Mouse (Mus musculus) bone marrow, adult 2 months (tissue): Measurements from ENCODE around the gene Taf10. TPM values are rescaled to one million over a fixed set of nuclear protein-coding genes. Genes with fewer than 3 reads are reported as not detected.

Experiments
- H3K27ac ChIP-seq: fragments of 200-500 bp; 2 replicates; pipeline ENCODE4 v1.5.1; 2012; ENCODE audit warnings: low read depth, mild to moderate bottlenecking, control low read depth, inconsistent platforms, low read length; ENCODE audit not compliant: control insufficient read depth, poor library complexity, insufficient read depth
- H3K4me1 ChIP-seq: fragments of 200-500 bp; 2 replicates; pipeline ENCODE4 v1.6.1; 2011; ENCODE audit warnings: low read length; ENCODE audit not compliant: control insufficient read depth, insufficient read depth
- H3K4me3 ChIP-seq: fragments of 200-500 bp; replicated peaks from 2 replicates; pipeline ENCODE3; 2011; ENCODE audit warnings: mild to moderate bottlenecking, low read depth, low read length, control low read depth; ENCODE audit not compliant: control insufficient read depth
- CTCF ChIP-seq: fragments of 200-500 bp; IDR thresholded peaks from 2 replicates; pipeline ENCODE4 v1.5.1; 2011; ENCODE audit warnings: low read length, control low read depth; ENCODE audit not compliant: control insufficient read depth, insufficient read depth
- POLR2A ChIP-seq: fragments of 200-500 bp; IDR thresholded peaks from 2 replicates; pipeline ENCODE4 v1.6.1; 2011; ENCODE audit warnings: low read depth, mild to moderate bottlenecking, control low read depth, low read length, borderline replicate concordance; ENCODE audit not compliant: control insufficient read depth
- WGBS: fragments of 180-500 bp; shearing (Covaris S2); methylation state at CpG from one replicate; pipeline ENCODE4 v1.1.7; 2018; 5-methylcytosine and 5-hydroxymethylcytosine counted together
- polyA plus RNA-seq: library from polyadenylated mRNA; stranded (reverse); fragments of >200 nt; gene quantifications from 2 replicates; pipeline ENCODE4 v1.2.4, GENCODE M21; 2011; ENCODE audit warnings: low replicate concordance; ENCODE audit not compliant: missing spikeins, insufficient read depth, insufficient read length

Gene Taf10
- polyA plus RNA-seq, 1 experiment = 185 TPM

- WGBS = 14% methylated on average over 4 of the region's 4 CpGs
- Histone ChIP-seq H3K27ac (no peak overlapping the region; the same call in 1 of the 2 replicates), H3K4me3 (no peak overlapping the region), H3K4me1 (peaks cover 6% of the 10 kb centered on the region; the same call in 1 of the 2 replicates)
- TF ChIP-seq CTCF (no peak), POLR2A (no peak)
Measured at GRCm38 (mm10) chr7:105778553-105779265, 34.5 kb upstream of the Taf10 start.

- TF ChIP-seq CTCF (no peak), POLR2A (no peak)
- Histone ChIP-seq H3K4me1 (peaks cover 6% of the 10 kb centered on the region; the same call in 1 of the 2 replicates), H3K27ac (no peak overlapping the region; the same call in 1 of the 2 replicates), H3K4me3 (no peak overlapping the region)
- 18% methylated on average over 13 of the region's 13 CpGs for WGBS
Measured at GRCm38 (mm10) chr7:105777797-105778552, 33.8 kb upstream of the Taf10 start.

DNA sequence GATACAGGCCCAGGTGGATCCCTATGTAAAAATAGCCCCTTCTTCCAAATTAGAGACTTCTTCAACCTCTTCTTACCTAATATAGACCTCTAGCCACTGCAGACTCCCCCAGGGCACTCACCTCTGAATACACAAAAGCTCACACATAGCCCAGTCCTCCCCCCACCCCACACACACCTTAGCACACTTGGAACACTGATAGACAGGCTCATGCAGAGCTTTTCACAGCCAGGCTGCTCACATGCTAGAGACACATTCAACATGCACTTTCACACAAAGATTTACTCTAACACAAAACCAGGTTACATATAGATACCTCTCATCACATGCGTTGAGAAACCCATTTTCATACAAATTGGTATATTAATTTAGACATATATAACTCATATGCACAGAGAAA, 33.2 kb upstream of the Taf10 start:
- Histone ChIP-seq H3K27ac (no peak overlapping the region), H3K4me3 (no peak overlapping the region), H3K4me1 (peaks cover 6% of the 10 kb centered on the region; the same call in 1 of the 2 replicates)
- WGBS = 90% methylated on average over 1 of the region's 1 CpGs
- TF ChIP-seq POLR2A (no peak), CTCF (no peak)

DNA sequence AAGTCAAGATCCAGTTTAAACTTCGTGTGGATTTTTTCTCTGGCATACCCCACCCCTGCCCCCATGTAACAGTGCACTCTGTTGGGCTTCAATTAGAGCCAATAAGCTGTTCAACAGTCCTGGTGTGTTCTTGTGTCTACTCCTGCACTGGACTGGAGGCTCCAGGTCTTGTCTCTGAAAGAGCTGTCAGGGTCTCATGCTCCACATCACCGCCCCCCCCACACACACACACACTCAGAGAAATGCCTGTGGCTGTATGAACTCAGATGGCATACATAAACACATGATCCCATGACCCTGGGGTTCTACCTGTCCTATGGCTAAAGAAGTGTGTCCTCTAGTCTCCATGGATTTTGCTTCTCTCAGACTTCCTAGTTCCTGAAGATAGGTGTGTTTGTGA, 31.9 kb upstream of the Taf10 start:
- no peak for TF ChIP-seq POLR2A
- TF ChIP-seq CTCF = no peak
- WGBS = 84% methylated on average over 2 of the region's 2 CpGs
- H3K27ac ChIP-seq = no peak overlapping the region
- peaks cover 6% of the 10 kb centered on the region; the same call in 1 of the 2 replicates for H3K4me1 ChIP-seq
- no peak overlapping the region for H3K4me3 ChIP-seq

DNA sequence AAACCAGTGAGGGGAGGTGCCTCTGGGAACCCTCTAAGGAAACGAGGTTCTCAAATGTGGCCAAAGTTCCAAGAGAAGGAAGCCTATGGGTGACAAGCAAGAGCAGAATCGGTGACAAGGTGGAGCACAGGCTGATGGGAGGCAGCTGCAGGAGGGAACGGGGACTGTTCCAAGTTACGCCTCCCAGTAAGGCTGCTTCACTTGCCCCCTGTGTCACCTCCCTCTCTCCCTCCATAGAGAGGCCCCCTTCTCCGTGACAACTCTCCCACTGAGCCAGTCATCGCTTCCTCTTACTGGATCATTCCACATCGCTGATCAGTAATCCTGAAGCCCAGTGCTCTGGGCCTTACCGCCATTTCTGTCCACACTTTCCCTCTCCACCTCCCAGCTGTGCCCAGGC, 30.5 kb upstream of the Taf10 start:
- H3K27ac ChIP-seq = no peak overlapping the region
- H3K4me3 ChIP-seq = no peak overlapping the region
- TF ChIP-seq CTCF (no peak), POLR2A (no peak)
- peaks cover 6% of the 10 kb centered on the region; the same call in 1 of the 2 replicates for H3K4me1 ChIP-seq
- WGBS = 73% methylated on average over 8 of the region's 8 CpGs

GRCm38 (mm10) chr7:105773041-105773440, 28.9 kb upstream of the Taf10 start:
- H3K4me3 ChIP-seq = no peak overlapping the region
- TF ChIP-seq POLR2A = no peak
- no peak for TF ChIP-seq CTCF
- 88% methylated on average over 5 of the region's 5 CpGs for WGBS
- H3K4me1 ChIP-seq = peaks cover 5% of the 10 kb centered on the region; the same call in 1 of the 2 replicates
- no peak overlapping the region for H3K27ac ChIP-seq

DNA sequence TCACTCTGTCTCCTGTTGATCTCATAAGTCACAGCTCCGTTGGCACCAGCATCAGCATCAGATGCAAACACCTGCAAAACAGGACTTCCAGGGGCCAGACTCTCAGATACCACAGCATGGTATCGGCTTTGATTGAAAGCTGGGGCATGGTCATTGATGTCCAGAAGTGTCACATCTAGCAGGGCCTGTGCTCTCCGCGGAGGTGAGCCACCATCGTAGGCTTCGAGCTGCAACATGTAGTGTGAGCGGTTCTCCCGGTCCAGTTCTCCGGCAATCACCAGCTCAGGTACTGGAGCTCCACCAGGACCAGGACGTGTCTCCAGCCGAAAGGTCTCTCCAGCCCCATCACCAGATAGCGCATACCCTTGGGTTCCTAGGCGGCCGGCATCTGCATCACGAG, 28.2 kb upstream of the Taf10 start:
- TF ChIP-seq CTCF (no peak), POLR2A (no peak)
- Histone ChIP-seq H3K27ac (no peak overlapping the region), H3K4me3 (no peak overlapping the region), H3K4me1 (no peaks in the 10 kb centered on the region)
- 90% methylated on average over 15 of the region's 15 CpGs for WGBS

GRCm38 (mm10) chr7:105769959-105770358, 25.8 kb upstream of the Taf10 start:
- Histone ChIP-seq H3K27ac (no peak overlapping the region), H3K4me3 (no peak overlapping the region), H3K4me1 (no peaks in the 10 kb centered on the region)
- TF ChIP-seq POLR2A (no peak), CTCF (no peak)
- 89% methylated on average over 3 of the region's 3 CpGs for WGBS

- Histone ChIP-seq H3K4me1 (no peaks in the 10 kb centered on the region), H3K27ac (no peak overlapping the region), H3K4me3 (no peak overlapping the region)
- TF ChIP-seq CTCF = no peak
- no peak for TF ChIP-seq POLR2A
- WGBS = 13% methylated on average over 6 of the region's 6 CpGs
Measured at GRCm38 (mm10) chr7:105767729-105768165, 23.6 kb upstream of the Taf10 start.
